Mouse (Mus musculus): Measurements from ENCODE around the gene Mad2l1. TPM values are rescaled to one million over a fixed set of nuclear protein-coding genes. Genes with fewer than 3 reads are reported as not detected.

The Mad2l1 gene
- 89.8 and 95.6 TPM in 2 replicates for polyA plus RNA-seq (2015; fragmentation: Nextera tagmentation; extraction: Ambion mirVana)

GRCm38 (mm10) chr6:66535028-66535862, at the start of gene Mad2l1:
Mad2l1 (plus strand) TSS chr6:66535390.
- no peaks in the 10 kb centered on the region for H3K9me3 ChIP-seq
- under 1% methylated on average over 57 of the region's 57 CpGs for WGBS
- H3K4me1 ChIP-seq, result peaks cover 11% of the 10 kb centered on the region
- peaks cover 12% of the 10 kb centered on the region for H3K36me3 ChIP-seq
- no peaks in the 10 kb centered on the region for H3K27me3 ChIP-seq
- H3K27ac ChIP-seq, result peak within 1 kb of the TSS; percentile 92
- peak; percentile 99 for ATAC-seq (ENCODE audit: insufficient number of reproducible peaks, insufficient read depth, low FRiP score, low TSS enrichment, low read depth)
- H3K9ac ChIP-seq, result peak within 1 kb of the TSS; percentile 83
- H3K4me2 ChIP-seq, result peak within 1 kb of the TSS; percentile 74
- peak within 1 kb of the TSS; percentile 78 for H3K4me3 ChIP-seq

GRCm38 (mm10) chr6:66493685-66494084, 41.5 kb upstream of the Mad2l1 start:
- WGBS, result 83% methylated on average over 3 of the region's 3 CpGs
- Histone ChIP-seq H3K9me3 (no peaks in the 10 kb centered on the region), H3K4me1 (no peaks in the 10 kb centered on the region)

GRCm38 (mm10) chr6:66516368-66516767, 18.8 kb upstream of the Mad2l1 start:
- H3K9me3 ChIP-seq, result no peaks in the 10 kb centered on the region
- no peak overlapping the region for H3K4me2 ChIP-seq
- no peak overlapping the region for H3K4me3 ChIP-seq
- no peaks in the 10 kb centered on the region for H3K36me3 ChIP-seq
- no peak for ATAC-seq (ENCODE audit: insufficient number of reproducible peaks, insufficient read depth, low FRiP score, low TSS enrichment, low read depth)
- no peak overlapping the region for H3K9ac ChIP-seq
- H3K27ac ChIP-seq, result no peak overlapping the region
- no peaks in the 10 kb centered on the region for H3K27me3 ChIP-seq
- no peaks in the 10 kb centered on the region for H3K4me1 ChIP-seq
- WGBS, result 87% methylated on average over 5 of the region's 5 CpGs

More at GRCm38 (mm10) chr6:66493685-66494084, 41.5 kb upstream of the Mad2l1 start:
- Histone ChIP-seq H3K27ac (no peak overlapping the region), H3K4me3 (no peak overlapping the region), H3K9ac (no peak overlapping the region), H3K36me3 (no peaks in the 10 kb centered on the region), H3K27me3 (no peaks in the 10 kb centered on the region), H3K4me2 (no peak overlapping the region)
- ATAC-seq (ENCODE audit: insufficient number of reproducible peaks, insufficient read depth, low FRiP score, low TSS enrichment, low read depth), result no peak

- Histone ChIP-seq H3K9ac (no peak overlapping the region), H3K27me3 (no peaks in the 10 kb centered on the region), H3K36me3 (no peaks in the 10 kb centered on the region), H3K4me3 (no peak overlapping the region), H3K4me2 (no peak overlapping the region), H3K4me1 (no peaks in the 10 kb centered on the region), H3K27ac (no peak overlapping the region), H3K9me3 (no peaks in the 10 kb centered on the region)
- 87% methylated on average over 10 of the region's 10 CpGs for WGBS
- no peak for ATAC-seq (ENCODE audit: insufficient number of reproducible peaks, insufficient read depth, low FRiP score, low TSS enrichment, low read depth)
Observed at GRCm38 (mm10) chr6:66528386-66528785, 6.8 kb upstream of the Mad2l1 start.

GRCm38 (mm10) chr6:66533241-66533640, 1.9 kb upstream of the Mad2l1 start:
- ATAC-seq (ENCODE audit: insufficient number of reproducible peaks, insufficient read depth, low FRiP score, low TSS enrichment, low read depth), result no peak

GRCm38 (mm10) chr6:66534366-66534941, 736 bp upstream of the Mad2l1 start:
- 79% methylated on average over 5 of the region's 5 CpGs for WGBS
- ATAC-seq (ENCODE audit: insufficient number of reproducible peaks, insufficient read depth, low FRiP score, low TSS enrichment, low read depth), result no peak
- peak overlapping the region; percentile 92 for H3K27ac ChIP-seq

More at GRCm38 (mm10) chr6:66533241-66533640, 1.9 kb upstream of the Mad2l1 start:
- Histone ChIP-seq H3K27me3 (no peaks in the 10 kb centered on the region), H3K27ac (no peak overlapping the region), H3K4me3 (no peak overlapping the region), H3K9ac (no peak overlapping the region), H3K9me3 (no peaks in the 10 kb centered on the region), H3K4me2 (no peak overlapping the region), H3K36me3 (no peaks in the 10 kb centered on the region), H3K4me1 (peaks cover 11% of the 10 kb centered on the region)
- 34% methylated on average over 3 of the region's 3 CpGs for WGBS

GRCm38 (mm10) chr6:66535966-66536365, 776 bp downstream of the Mad2l1 start:
- H3K9me3 ChIP-seq, result no peaks in the 10 kb centered on the region
- peaks cover 11% of the 10 kb centered on the region for H3K4me1 ChIP-seq
- 12% methylated on average over 7 of the region's 7 CpGs for WGBS
- peak overlapping the region; percentile 83 for H3K9ac ChIP-seq
- ATAC-seq (ENCODE audit: insufficient number of reproducible peaks, insufficient read depth, low FRiP score, low TSS enrichment, low read depth), result no peak
- peak overlapping the region; percentile 78 for H3K4me3 ChIP-seq
- peak overlapping the region; percentile 92; the same call in 1 of the 2 replicates for H3K27ac ChIP-seq
- H3K4me2 ChIP-seq, result peak overlapping the region; percentile 74
- H3K36me3 ChIP-seq, result peaks cover 17% of the 10 kb centered on the region
- no peaks in the 10 kb centered on the region for H3K27me3 ChIP-seq

More at GRCm38 (mm10) chr6:66534366-66534941, 736 bp upstream of the Mad2l1 start:
- H3K9ac ChIP-seq, result peak overlapping the region; percentile 83
- H3K36me3 ChIP-seq, result peaks cover 4% of the 10 kb centered on the region
- peak overlapping the region; percentile 74 for H3K4me2 ChIP-seq
- H3K4me1 ChIP-seq, result peaks cover 11% of the 10 kb centered on the region
- H3K27me3 ChIP-seq, result no peaks in the 10 kb centered on the region
- H3K4me3 ChIP-seq, result peak overlapping the region; percentile 78
- no peaks in the 10 kb centered on the region for H3K9me3 ChIP-seq

GRCm38 (mm10) chr6:66559996-66560395, 24.8 kb downstream of the Mad2l1 start, which contains the start of gene Vmn1r32:
Vmn1r32 (minus strand) TSS chr6:66560096.
- Histone ChIP-seq H3K4me1 (no peaks in the 10 kb centered on the region), H3K27ac (no peak within 1 kb of the TSS), H3K27me3 (no peaks in the 10 kb centered on the region), H3K4me3 (no peak within 1 kb of the TSS), H3K4me2 (no peak within 1 kb of the TSS), H3K9ac (no peak within 1 kb of the TSS), H3K9me3 (no peaks in the 10 kb centered on the region), H3K36me3 (no peaks in the 10 kb centered on the region)
- ATAC-seq (ENCODE audit: insufficient number of reproducible peaks, insufficient read depth, low FRiP score, low TSS enrichment, low read depth), result no peak
- 62% methylated on average over 1 of the region's 1 CpGs for WGBS

GRCm38 (mm10) chr6:66595804-66596203, 60.6 kb downstream of the Mad2l1 start:
- Histone ChIP-seq H3K4me1 (no peaks in the 10 kb centered on the region), H3K4me2 (no peak overlapping the region), H3K4me3 (no peak overlapping the region), H3K9ac (no peak overlapping the region), H3K27me3 (no peaks in the 10 kb centered on the region), H3K9me3 (no peaks in the 10 kb centered on the region), H3K27ac (no peak overlapping the region), H3K36me3 (no peaks in the 10 kb centered on the region)
- ATAC-seq (ENCODE audit: insufficient number of reproducible peaks, insufficient read depth, low FRiP score, low TSS enrichment, low read depth), result no peak

Other genes starting within 250 kb of the Mad2l1 start
- 0.17 TPM in 1 of 2 replicates, not detected in the other for gene Vmn1r32, start 24.7 kb downstream of the Mad2l1 start, polyA plus RNA-seq (2015; fragmentation: Nextera tagmentation; extraction: Ambion mirVana)
- gene Vmn1r33, start 82.9 kb downstream of the Mad2l1 start, polyA plus RNA-seq (2015; fragmentation: Nextera tagmentation; extraction: Ambion mirVana), result not detected in 2 replicates
- not detected in 2 replicates for gene Vmn1r34, start 108.5 kb downstream of the Mad2l1 start, polyA plus RNA-seq (2015; fragmentation: Nextera tagmentation; extraction: Ambion mirVana)
- not detected in 2 replicates for gene Vmn1r35, start 150.5 kb downstream of the Mad2l1 start, polyA plus RNA-seq (2015; fragmentation: Nextera tagmentation; extraction: Ambion mirVana)
- gene Vmn1r36, start 183.8 kb downstream of the Mad2l1 start, polyA plus RNA-seq (2015; fragmentation: Nextera tagmentation; extraction: Ambion mirVana), result not detected in 2 replicates
- not detected in 2 replicates for gene Vmn1r37, start 194.0 kb downstream of the Mad2l1 start, polyA plus RNA-seq (2015; fragmentation: Nextera tagmentation; extraction: Ambion mirVana)
- gene Vmn1r38, start 247.2 kb downstream of the Mad2l1 start, polyA plus RNA-seq (2015; fragmentation: Nextera tagmentation; extraction: Ambion mirVana), result not detected in 2 replicates

Data from embryonic facial prominence, embryonic 13.5 days (tissue).